Mouse (Mus musculus) hindbrain, embryonic 16.5 days (tissue): ENCODE measurements around the gene Hint1. TPM values are rescaled to one million over a fixed set of nuclear protein-coding genes. Genes with fewer than 3 reads are reported as not detected.
"Not testable (repeated sequence)": the region's sequence is repeated elsewhere in the genome, so short reads cannot be mapped to it uniquely, and the experiment has no call there.

Experiments
- ATAC-seq: fragments of 200-750 bp; cut with Nextera tagmentation; 2 replicates; pipeline ENCODE4 v1.8.0; 2017; ENCODE audit warnings: moderate TSS enrichment, moderate library complexity
- H3K27ac ChIP-seq: fragments of 300-500 bp; sonication (generic); 2 replicates; pipeline ENCODE4 v1.5.1; 2014; ENCODE audit warnings: low read depth, mild to moderate bottlenecking, control low read depth, low read length, moderate library complexity
- H3K27me3 ChIP-seq: fragments of 300-500 bp; sonication (generic); replicated peaks from 2 replicates; pipeline ENCODE4 v1.6.1; 2014; ENCODE audit warnings: low read length; ENCODE audit not compliant: control insufficient read depth, insufficient read depth
- H3K36me3 ChIP-seq: fragments of 300-500 bp; sonication (generic); 2 replicates; pipeline ENCODE4 v1.6.1; 2014; ENCODE audit warnings: mild to moderate bottlenecking, low read length, moderate library complexity, mixed read lengths; ENCODE audit not compliant: control insufficient read depth, insufficient read depth
- H3K4me1 ChIP-seq: fragments of 300-500 bp; sonication (generic); 2 replicates; pipeline ENCODE4 v1.6.1; 2014; ENCODE audit warnings: low read depth, low read length; ENCODE audit not compliant: control insufficient read depth, insufficient read depth
- H3K4me2 ChIP-seq: fragments of 300-500 bp; sonication (generic); 2 replicates; pipeline ENCODE4 v1.6.1; 2014; ENCODE audit warnings: mild to moderate bottlenecking, low read length, control low read depth, moderate library complexity
- H3K4me3 ChIP-seq: fragments of 300-500 bp; sonication (generic); 2 replicates; pipeline ENCODE4 v1.5.1; 2014; ENCODE audit warnings: mild to moderate bottlenecking, low read length, control low read depth, moderate library complexity
- H3K9ac ChIP-seq: fragments of 300-500 bp; sonication (generic); 2 replicates; pipeline ENCODE4 v1.6.1; 2014; ENCODE audit warnings: low read depth, mild to moderate bottlenecking, control low read depth, low read length, moderate library complexity
- H3K9me3 ChIP-seq: fragments of 300-500 bp; sonication (generic); 2 replicates; pipeline ENCODE4 v1.6.1; 2014; ENCODE audit warnings: mild to moderate bottlenecking, low read length, moderate library complexity; ENCODE audit not compliant: control insufficient read depth
- WGBS: fragments of 180-500 bp; shearing (Covaris S2); extraction: QIAGEN DNeasy Blood & Tissue Kit; methylation state at CpG from one replicate; pipeline ENCODE4 v1.1.7; 2014; 5-methylcytosine and 5-hydroxymethylcytosine counted together
- polyA plus RNA-seq: library from polyadenylated mRNA; unstranded; fragments of >200 nt; fragmentation: Nextera tagmentation; extraction: Ambion mirVana; gene quantifications from 2 replicates; pipeline ENCODE4 v1.2.1, GENCODE M21; 2015

Hint1 gene
- polyA plus RNA-seq, 1 experiment from 2014 or later: 827 TPM

GRCm38 (mm10) chr11:54839696-54840095 is 26.5 kb upstream of the Hint1 start:
- H3K9ac ChIP-seq: no peak overlapping the region
- H3K4me3 ChIP-seq: no peak overlapping the region
- H3K4me2 ChIP-seq: no peak overlapping the region
- 92% methylated on average over 4 of the region's 4 CpGs for WGBS
- H3K36me3 ChIP-seq: no peaks in the 10 kb centered on the region
- no peak for ATAC-seq
- no peaks in the 10 kb centered on the region for H3K27me3 ChIP-seq
- no peak overlapping the region for H3K27ac ChIP-seq
- no peaks in the 10 kb centered on the region for H3K4me1 ChIP-seq
- no peaks in the 10 kb centered on the region for H3K9me3 ChIP-seq

DNA sequence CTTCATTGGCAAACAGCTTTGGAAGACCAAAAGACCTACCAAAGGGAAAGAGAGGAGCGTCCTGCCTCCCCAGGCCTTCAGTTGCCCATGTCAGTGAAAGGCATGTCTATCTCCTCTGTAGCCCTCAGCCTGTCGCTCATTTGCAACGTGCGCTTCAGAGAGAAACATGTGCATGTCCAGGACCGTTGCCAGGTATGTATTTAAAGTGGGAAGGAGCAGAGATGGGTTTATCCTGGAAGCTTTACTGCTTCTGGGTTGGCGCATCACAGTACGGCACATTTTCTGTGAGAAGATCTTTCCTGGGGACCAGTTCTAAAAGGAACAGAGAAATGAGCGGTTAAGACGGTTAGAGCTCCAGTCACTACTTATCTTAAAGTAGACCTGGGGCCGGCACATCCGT is 25.3 kb upstream of the Hint1 start:
- Histone ChIP-seq H3K27ac (no peak overlapping the region), H3K9ac (no peak overlapping the region), H3K4me2 (no peak overlapping the region), H3K27me3 (no peaks in the 10 kb centered on the region), H3K4me3 (no peak overlapping the region), H3K4me1 (peaks cover 3% of the 10 kb centered on the region; the same call in 1 of the 2 replicates), H3K36me3 (no peaks in the 10 kb centered on the region), H3K9me3 (no peaks in the 10 kb centered on the region)
- no peak for ATAC-seq
- 88% methylated on average over 11 of the region's 11 CpGs for WGBS

DNA sequence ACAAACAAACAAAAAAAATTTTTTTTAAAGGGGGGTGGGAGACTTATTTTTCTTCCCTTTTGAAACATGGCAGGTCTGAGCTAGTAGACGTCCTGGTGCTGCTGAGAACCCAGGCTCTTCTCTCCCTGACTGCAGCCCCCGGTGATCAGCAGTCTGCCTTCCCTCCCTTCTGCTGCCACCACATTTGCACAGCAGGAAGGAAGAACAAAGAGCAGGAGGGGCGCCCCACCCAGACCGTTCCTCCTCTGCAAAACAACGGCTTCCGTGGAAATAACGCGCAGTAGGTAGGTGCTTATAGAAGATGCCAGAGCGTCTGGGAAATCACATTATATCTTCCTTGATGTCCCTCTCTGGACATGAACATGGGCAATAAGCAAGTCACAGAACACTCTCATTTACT is 21.8 kb upstream of the Hint1 start:
- Histone ChIP-seq H3K27ac (no peak overlapping the region), H3K4me3 (no peak overlapping the region), H3K36me3 (no peaks in the 10 kb centered on the region), H3K4me1 (peaks cover 5% of the 10 kb centered on the region; the same call in 1 of the 2 replicates), H3K4me2 (no peak overlapping the region), H3K9me3 (no peaks in the 10 kb centered on the region), H3K9ac (no peak overlapping the region), H3K27me3 (no peaks in the 10 kb centered on the region)
- no peak for ATAC-seq
- WGBS: 41% methylated on average over 9 of the region's 9 CpGs

DNA sequence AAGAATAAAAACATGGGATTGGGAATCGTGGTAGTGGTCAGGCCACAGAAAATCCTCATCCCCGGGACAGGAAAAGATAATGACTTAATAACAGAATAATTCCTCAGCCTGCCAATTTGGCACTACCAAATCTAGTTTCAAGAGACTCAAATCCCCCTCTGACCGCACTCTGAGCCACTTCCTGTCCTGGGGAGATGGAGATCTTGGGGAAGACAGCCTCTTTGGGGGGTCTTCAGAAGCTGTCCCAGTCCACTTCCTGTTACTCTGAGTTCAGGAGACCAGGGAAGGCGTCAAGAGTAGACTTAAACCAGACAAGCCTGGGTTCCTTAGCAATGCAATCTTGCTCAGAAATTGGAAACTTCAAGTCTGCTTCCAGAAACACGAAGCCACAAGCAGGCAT is 21.2 kb upstream of the Hint1 start:
- Histone ChIP-seq H3K36me3 (no peaks in the 10 kb centered on the region), H3K27me3 (no peaks in the 10 kb centered on the region), H3K27ac (no peak overlapping the region), H3K9me3 (no peaks in the 10 kb centered on the region), H3K9ac (no peak overlapping the region), H3K4me2 (no peak overlapping the region), H3K4me3 (no peak overlapping the region), H3K4me1 (peaks cover 5% of the 10 kb centered on the region; the same call in 1 of the 2 replicates)
- no peak for ATAC-seq
- WGBS: 77% methylated on average over 5 of the region's 5 CpGs

DNA sequence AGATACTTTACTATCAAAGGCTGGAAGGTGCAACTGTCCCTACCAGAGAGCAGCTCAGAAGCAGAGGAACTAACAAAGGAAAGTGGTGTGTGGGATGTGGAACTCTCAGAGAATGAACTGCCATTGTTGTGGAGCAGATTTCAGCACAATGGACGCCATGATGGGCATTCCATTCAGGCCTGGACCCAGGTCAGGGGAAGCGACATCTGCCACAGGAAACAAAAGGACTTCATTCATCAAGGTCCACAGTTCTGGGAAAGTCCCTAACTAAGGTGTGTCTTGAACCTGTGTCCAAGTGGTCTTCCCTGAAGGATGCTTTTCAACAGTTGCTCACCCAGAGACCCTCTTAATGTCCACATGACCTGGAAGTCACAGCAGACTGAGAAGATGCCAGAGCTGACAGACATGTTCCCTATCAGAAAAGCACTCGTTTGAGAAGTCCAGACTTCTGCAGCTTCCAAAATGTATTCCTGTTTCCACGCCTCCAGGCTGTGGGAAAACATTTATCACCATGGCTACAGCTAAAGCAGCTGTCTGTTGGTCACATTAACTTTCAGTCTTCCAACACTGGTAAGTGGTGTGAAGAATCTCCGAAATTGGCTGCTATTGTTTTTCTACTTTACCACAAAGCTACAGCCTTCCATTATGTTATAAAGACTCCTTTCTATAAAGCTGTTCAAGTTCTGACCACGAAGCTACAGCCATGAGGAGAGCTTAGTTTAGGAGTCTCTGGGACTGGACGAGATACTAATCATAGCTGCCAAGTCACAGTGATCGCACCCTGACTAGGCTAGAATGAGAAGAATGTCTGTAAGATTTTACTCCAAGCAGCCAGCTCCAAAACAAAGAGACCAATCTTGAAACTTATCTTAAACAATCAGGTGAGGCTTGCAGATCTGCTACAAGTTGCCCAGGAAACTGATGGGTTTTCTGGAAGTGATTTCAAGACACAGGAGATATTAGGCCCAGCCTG is 20.4 kb upstream of the Hint1 start:
- ATAC-seq: no peak
- Histone ChIP-seq H3K4me2 (no peak overlapping the region), H3K36me3 (no peaks in the 10 kb centered on the region), H3K9me3 (no peaks in the 10 kb centered on the region), H3K27ac (0 out of 2 replicates have a peak overlapping the region, but pooled peaks have one; percentile 7), H3K4me3 (no peak overlapping the region), H3K27me3 (no peaks in the 10 kb centered on the region), H3K4me1 (peaks cover 5% of the 10 kb centered on the region; the same call in 1 of the 2 replicates), H3K9ac (no peak overlapping the region; the same call in 1 of the 2 replicates)
- WGBS: 20% methylated on average over 8 of the region's 8 CpGs

DNA sequence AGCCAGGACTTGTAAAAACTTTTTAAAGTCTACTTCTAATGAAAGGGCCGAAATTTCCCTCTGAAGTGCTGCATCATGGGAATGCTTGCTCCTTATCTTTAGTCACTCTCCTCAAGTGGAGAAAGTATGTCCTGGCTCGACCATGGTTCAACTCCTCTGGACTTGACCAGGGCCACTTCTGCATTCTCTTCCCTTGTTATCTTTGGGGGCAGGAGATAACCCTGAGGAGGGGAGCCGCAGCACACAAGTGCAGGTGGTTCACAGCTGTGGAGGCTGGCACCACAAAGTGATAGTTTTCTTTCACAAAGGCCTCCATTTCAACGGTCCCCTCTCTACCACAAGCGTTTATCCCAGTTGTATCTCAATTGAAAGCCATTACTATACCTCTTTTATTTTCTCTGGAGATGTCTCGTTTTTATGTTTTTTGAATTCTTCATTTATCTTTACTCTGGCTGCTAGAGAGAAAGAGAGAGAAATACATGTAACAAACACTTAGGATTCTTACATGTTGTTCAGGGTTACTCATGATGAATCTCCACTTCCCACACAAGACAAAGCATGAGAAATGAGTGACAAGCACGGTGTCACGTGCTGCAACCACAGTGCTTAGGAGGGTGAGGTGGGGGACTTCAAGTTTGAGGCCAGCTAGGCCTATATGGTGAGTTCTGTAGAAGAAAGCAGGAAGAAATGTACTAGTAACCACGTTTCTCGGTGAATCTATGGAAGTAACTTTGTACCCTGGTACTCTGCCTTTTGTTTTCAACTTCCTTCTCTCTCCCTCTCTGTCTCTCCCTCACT is 16.0 kb upstream of the Hint1 start:
- Histone ChIP-seq H3K36me3 (no peaks in the 10 kb centered on the region), H3K27ac (no peak overlapping the region), H3K4me1 (peaks cover 5% of the 10 kb centered on the region; the same call in 1 of the 2 replicates), H3K9ac (no peak overlapping the region), H3K4me2 (no peak overlapping the region), H3K4me3 (no peak overlapping the region), H3K27me3 (no peaks in the 10 kb centered on the region), H3K9me3 (no peaks in the 10 kb centered on the region)
- no peak for ATAC-seq
- WGBS: 87% methylated on average over 10 of the region's 10 CpGs

DNA sequence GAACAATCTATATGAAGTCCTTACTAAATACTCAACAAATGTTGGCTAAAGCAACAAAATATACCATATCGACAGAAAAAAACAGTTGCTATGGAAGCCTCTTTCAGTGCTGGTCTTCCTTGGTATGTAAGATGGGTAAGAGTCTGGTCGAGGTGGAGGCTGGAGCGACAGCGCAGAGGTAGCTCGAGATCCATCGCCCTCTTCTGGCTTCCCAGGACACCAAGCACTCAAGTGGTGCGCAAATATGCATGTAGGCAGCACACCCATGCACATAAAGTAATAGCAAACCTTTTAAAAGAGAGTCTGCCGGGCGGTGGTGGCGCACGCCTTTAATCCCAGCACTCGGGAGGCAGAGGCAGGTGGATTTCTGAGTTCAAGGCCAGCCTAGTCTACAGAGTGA is 14.5 kb upstream of the Hint1 start:
- ATAC-seq: no peak
- H3K9ac ChIP-seq: no peak overlapping the region
- WGBS: 93% methylated on average over 12 of the region's 12 CpGs

DNA sequence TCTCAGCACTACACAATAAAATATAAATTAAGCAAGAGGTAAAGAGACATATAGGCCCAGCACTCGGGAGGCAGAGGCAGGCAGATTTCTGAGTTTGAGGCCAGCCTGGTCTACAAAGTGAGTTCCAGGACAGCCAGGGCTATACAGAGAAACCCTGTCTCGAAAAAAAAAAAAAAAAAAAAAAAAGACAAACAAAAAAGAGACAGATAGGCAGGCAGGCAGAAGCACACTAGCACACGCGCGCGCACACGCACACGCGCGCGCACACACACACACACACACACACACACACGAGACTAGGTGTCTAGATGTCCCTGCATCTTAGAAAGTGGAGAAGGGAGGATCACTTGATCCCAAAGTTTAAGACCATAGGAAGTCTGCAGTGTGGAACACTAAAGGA is 7.3 kb upstream of the Hint1 start:
- not testable (repeated sequence) for H3K4me3 ChIP-seq, H3K9me3 ChIP-seq
- WGBS: 96% methylated on average over 11 of the region's 12 CpGs

More for the DNA sequence above, 14.5 kb upstream of the Hint1 start:
- no peaks in the 10 kb centered on the region for H3K4me1 ChIP-seq
- H3K9me3 ChIP-seq: no peaks in the 10 kb centered on the region
- no peak overlapping the region for H3K27ac ChIP-seq
- no peak overlapping the region for H3K4me3 ChIP-seq
- H3K4me2 ChIP-seq: no peak overlapping the region
- no peaks in the 10 kb centered on the region for H3K27me3 ChIP-seq
- no peaks in the 10 kb centered on the region for H3K36me3 ChIP-seq

More for the DNA sequence above, 7.3 kb upstream of the Hint1 start:
- H3K4me1 ChIP-seq, H3K9ac ChIP-seq, H3K36me3 ChIP-seq, H3K27me3 ChIP-seq, H3K27ac ChIP-seq, H3K4me2 ChIP-seq, ATAC-seq: not testable (repeated sequence)
